Mouse (Mus musculus) splenic B cell, adult 2 months (primary cell): ENCODE results near the gene Chrm3.

Experiments used
- DNase-seq: peaks from one replicate; pipeline ENCODE4 v3.0.0-alpha.2; 2011; ENCODE audit warnings: low read depth, low spot score
- H3K27me3 ChIP-seq: 2 replicates; pipeline ENCODE4 v1.6.1; 2012; ENCODE audit warnings: mild to moderate bottlenecking, low read length, moderate library complexity, mixed read lengths; ENCODE audit not compliant: control insufficient read depth, poor library complexity, insufficient read depth, severe bottlenecking
- H3K36me3 ChIP-seq: 2 replicates; pipeline ENCODE4 v1.6.1; 2012; ENCODE audit warnings: mild to moderate bottlenecking, low read length, moderate library complexity, mixed read lengths; ENCODE audit not compliant: control insufficient read depth, poor library complexity, insufficient read depth, severe bottlenecking

The Chrm3 gene

DNA sequence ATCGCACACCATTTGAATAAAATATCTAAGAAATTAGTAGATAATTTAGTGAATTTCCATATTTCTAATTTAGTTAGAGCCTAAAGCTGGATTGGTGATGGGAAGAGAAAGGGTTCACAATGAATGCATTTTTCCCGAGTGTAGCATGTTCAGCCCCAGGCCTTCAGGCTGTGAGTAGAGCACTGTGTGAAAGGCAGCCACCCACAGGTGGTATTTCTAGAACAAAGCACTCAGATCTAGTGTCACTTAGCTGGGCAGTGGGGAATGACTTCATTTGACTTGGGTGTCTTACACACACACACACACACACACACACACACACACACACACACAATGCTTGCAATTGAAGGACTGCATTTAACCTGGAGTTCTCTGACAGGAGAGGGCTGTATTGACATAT lies 337.5 kb downstream of the Chrm3 start:
- H3K27me3 ChIP-seq = no peaks in the 10 kb centered on the region
- no peak for DNase-seq
- no peaks in the 10 kb centered on the region for H3K36me3 ChIP-seq

DNA sequence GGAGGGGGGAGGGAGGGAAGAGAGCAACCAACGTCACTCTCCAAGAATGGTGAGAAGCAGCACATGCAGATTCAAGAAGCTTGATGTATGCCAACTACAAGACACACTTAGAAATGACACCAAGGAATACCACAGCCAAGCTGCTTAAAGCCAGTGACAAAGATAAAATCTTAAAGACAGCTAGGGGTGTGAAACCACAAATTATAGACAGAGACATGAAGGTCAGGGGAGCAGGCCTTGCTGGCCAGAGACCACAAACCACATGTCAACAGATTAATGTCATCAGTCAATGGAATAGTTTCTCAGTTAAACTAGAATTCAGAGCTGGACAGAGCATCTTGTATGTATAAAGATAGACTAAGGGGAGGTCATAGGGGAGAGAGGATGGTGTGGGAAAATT lies 341.4 kb downstream of the Chrm3 start:
- Histone ChIP-seq H3K27me3 (no peaks in the 10 kb centered on the region), H3K36me3 (no peaks in the 10 kb centered on the region)
- DNase-seq = no peak

GRCm38 (mm10) chr13:10002916-10003315 lies 357.7 kb downstream of the Chrm3 start:
- Histone ChIP-seq H3K36me3 (no peaks in the 10 kb centered on the region), H3K27me3 (no peaks in the 10 kb centered on the region)
- no peak for DNase-seq

DNA sequence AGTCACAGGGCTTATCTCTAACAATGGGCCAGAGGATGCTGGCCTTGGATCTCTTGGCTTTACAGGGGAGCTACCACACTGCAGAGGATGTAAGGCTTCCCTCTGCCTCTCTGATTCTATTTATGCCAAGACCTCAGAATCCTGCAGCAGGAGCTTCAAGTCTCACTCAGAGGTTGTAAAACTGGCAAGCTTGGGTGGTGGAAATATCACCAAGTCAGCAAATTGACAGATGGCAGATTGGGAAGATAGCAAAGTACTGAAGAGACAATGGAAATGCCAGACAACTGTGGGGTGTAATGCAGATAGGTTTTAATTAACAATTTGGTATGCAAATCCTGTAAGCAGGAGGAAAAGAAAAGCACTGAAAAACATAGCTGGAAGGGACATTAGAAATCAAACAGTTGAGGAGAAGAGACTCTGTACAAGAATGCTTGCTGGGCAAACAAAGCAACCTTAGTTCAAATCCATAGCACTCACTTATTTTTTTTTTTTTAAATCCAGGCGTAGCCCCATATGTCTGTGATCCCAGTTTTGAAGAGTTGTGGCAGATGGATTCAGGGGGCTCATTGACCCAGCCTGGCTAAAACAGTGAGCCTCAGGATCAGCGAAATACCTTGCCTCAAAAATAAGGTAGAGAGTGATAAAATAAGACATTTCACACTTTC lies 362.9 kb downstream of the Chrm3 start:
- no peak for DNase-seq
- no peaks in the 10 kb centered on the region for H3K27me3 ChIP-seq
- H3K36me3 ChIP-seq = no peaks in the 10 kb centered on the region

- Histone ChIP-seq H3K36me3 (no peaks in the 10 kb centered on the region), H3K27me3 (no peaks in the 10 kb centered on the region)
- no peak for DNase-seq
Measured at GRCm38 (mm10) chr13:9995852-9996251, 364.8 kb downstream of the Chrm3 start.

DNA sequence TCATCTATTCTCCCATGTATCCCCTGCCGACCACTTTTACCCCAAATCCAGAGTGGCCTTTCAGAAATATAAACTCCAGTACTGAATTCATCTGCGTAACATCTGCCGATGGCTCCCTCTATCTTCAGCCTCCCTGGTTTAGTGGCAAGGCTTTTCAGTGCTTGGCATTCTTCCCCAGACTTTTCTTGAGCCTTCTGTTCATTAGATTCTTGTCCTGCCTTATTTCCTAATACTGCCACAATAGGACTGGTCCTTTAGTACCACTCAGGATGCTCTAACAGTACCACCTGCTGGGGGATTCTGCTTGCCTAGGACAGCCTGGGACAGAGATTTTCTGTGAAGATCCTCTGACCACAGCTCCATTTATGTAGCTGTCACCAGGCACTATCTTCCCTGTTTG lies 367.1 kb downstream of the Chrm3 start:
- H3K36me3 ChIP-seq = no peaks in the 10 kb centered on the region
- no peaks in the 10 kb centered on the region for H3K27me3 ChIP-seq
- no peak for DNase-seq

DNA sequence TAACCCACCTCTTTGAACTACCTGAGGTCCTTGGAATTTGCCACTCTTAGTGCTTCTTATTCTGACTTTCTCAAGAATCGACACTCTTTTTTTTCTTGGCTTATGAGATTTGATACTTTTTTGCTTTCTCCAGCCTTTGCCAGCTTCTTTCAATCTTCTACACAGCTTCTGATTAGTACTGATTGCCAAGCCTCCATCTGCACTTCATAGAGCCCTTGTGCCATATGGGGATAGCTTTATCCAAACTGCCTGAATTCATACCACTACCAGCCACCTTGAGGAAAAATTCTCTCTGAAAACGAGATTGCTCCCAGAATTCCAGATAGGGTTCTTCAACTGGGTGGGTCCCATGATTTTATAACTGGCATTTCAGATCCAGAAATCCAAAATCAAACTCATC lies 368.0 kb downstream of the Chrm3 start:
- H3K36me3 ChIP-seq = no peaks in the 10 kb centered on the region
- DNase-seq = no peak
- no peaks in the 10 kb centered on the region for H3K27me3 ChIP-seq

GRCm38 (mm10) chr13:9985648-9986047 lies 375.0 kb downstream of the Chrm3 start:
- Histone ChIP-seq H3K36me3 (no peaks in the 10 kb centered on the region), H3K27me3 (no peaks in the 10 kb centered on the region)
- DNase-seq = no peak

DNA sequence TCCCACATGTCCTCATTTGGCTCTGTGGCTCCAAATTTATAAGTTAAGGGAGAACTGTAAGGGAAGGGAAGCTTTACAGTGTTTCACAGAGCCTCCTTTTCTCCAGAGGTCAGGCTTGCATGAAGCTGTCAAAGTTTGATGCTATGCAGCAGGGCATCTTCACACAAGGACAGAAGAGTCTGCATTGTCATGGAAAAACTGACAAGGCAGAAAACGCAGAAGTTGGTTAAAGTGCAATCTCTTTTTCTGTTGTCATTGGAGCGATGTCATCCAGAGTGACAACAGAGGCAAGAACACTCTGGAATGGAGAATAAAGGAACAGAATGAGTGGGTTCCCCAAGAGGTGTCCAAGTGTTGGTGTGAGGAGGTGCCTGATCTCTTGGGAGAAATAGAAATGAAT lies 377.4 kb downstream of the Chrm3 start:
- Histone ChIP-seq H3K27me3 (no peaks in the 10 kb centered on the region), H3K36me3 (no peaks in the 10 kb centered on the region)
- DNase-seq = no peak

GRCm38 (mm10) chr13:9977699-9978098 lies 382.9 kb downstream of the Chrm3 start:
- DNase-seq = no peak
- H3K27me3 ChIP-seq = no peaks in the 10 kb centered on the region
- no peaks in the 10 kb centered on the region for H3K36me3 ChIP-seq

DNA sequence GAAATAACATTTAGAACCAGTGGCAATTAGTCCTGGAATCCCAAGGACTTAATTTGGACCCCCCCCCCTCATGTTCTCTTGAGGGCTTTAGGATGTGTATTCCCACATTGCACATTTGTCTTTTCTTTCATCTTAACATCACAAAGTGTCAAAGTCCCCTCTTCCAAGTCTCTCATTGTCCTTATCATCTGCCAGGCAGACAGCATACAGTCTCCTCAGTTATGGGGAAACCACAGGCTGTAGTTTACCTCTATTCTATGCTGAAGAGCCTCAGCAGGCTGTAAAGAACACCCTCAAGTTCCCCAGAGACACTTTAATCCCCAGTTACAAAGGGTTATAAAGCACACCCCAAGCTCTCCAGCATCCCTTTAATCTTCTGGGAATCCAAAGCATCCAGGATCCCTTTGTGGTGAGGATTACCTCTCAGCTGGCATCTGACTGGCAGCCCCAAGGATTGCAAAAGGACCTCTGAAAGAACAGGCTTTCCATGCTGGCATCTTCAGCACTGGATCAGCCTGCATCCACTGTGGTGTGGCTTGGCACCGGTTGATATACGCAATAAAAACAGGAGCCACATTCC lies 386.8 kb downstream of the Chrm3 start:
- Histone ChIP-seq H3K36me3 (no peaks in the 10 kb centered on the region), H3K27me3 (no peaks in the 10 kb centered on the region)
- no peak for DNase-seq

GRCm38 (mm10) chr13:9971845-9972244 lies 388.8 kb downstream of the Chrm3 start:
- DNase-seq = no peak
- Histone ChIP-seq H3K36me3 (no peaks in the 10 kb centered on the region), H3K27me3 (no peaks in the 10 kb centered on the region)

- Histone ChIP-seq H3K27me3 (no peaks in the 10 kb centered on the region), H3K36me3 (no peaks in the 10 kb centered on the region)
- no peak for DNase-seq
Measured at GRCm38 (mm10) chr13:9952619-9953018, 408.0 kb downstream of the Chrm3 start.

DNA sequence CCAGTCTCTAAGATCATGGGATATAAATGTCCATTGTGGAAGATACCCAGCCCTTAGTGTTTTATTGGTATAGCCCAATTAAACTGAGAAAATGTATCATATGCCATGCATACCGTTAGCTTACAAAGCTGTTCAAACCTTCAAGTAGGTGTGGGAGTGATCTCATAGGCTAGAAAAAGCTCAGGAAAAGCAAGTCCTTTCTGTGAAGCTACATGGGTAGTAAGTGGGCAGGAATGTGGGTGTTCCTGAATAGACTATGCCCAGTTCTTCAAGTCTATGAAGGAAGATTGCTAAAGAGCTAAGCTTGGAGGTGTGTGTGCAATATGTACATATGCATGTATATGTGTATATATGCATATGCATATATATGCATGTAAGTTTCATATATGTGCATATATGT lies 409.3 kb downstream of the Chrm3 start:
- no peak for DNase-seq
- no peaks in the 10 kb centered on the region for H3K27me3 ChIP-seq
- H3K36me3 ChIP-seq = no peaks in the 10 kb centered on the region

DNA sequence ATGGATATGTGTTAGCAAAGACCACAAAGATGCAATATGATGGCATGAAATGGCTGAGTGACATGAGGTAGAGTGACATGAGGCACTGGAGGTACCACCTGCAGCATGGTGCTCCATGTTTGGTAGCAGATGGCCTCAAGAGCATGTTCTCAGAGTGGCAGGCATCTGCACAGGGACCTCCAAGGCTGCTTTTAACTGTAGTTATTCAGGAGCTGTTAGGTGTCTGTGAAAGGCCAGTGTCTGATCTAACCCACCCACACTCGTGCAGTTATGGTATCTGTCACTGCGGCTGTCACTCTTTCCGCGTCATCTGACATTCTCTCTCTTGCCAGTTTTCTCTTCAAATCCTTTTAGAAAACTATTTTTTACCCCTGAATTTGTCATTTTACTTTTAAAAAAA lies 411.6 kb downstream of the Chrm3 start:
- Histone ChIP-seq H3K36me3 (no peaks in the 10 kb centered on the region), H3K27me3 (no peaks in the 10 kb centered on the region)
- no peak for DNase-seq

DNA sequence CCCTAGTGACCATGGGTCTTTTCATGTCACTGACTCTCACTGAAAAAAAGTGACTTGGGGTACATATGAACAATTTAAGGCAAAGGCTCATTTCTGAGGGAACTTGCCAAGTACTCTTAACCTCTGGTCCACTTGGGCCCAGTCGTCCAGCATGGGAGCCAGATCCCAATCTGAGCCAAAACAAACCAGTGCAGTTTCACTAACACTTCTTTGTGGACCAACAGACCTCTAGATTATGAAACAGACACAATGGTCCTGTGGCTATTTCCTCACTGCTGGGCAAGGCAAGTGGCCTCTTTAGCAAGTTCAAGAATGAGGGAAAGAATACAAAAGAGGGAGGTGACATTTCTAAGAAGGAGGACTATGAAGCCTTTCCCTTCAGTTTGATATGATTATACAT lies 420.5 kb downstream of the Chrm3 start:
- DNase-seq = no peak
- no peaks in the 10 kb centered on the region for H3K36me3 ChIP-seq
- no peaks in the 10 kb centered on the region for H3K27me3 ChIP-seq
